Comparison of ENCODE assay signal across 8 mouse cellular contexts in the genomic region with DNA sequence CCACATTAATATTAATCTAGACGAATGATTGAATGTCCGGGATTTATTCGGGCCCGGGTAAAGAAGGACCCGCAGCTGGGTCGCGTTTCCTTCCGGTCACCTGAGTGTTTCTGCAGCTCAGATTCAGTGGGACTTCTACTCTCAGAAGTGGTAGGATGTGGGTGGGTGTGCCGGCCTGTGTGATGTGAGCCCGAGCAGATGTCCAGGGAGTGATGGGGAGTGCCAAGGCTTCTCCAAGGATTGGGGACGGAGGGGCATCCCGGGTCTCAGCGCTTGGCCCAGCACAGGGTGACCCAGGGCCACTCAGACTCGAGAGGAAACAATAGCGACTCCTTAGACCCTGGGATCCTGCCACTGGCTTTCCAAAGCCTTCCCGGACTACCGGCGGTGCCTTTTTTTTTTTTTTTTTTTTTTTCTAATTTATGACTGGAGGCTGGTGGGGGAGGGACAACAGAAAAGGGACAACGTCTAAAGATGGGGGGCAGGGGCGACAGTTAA. TPM values are rescaled to one million over a fixed set of nuclear protein-coding genes. Genes with fewer than 3 reads are reported as not detected.
DNase-seq lines count a peak whose midpoint lies in the region; ATAC-seq and TF ChIP-seq lines count a peak whose summit lies in the region.

Gene Slc1a2, plus strand, starts transcription at position 497 of the 498 bp plus-strand sequence.

- WGBS in liver, adult 2 months, result 3% methylated on average over 19 of the region's 20 CpGs
- WGBS in hindbrain, embryonic 11.5 days, result under 1% methylated on average over 20 of the region's 20 CpGs
- whole genome bisulfite sequencing in limb, embryonic 13.5 days, result under 1% methylated on average over 20 of the region's 20 CpGs
- WGBS in neural tube, embryonic 15.5 days, result 0% methylated on average over 20 of the region's 20 CpGs

- H3K4me2 ChIP-seq in hindbrain, embryonic 11.5 days (replicated peaks; ENCODE audit: low read depth, low read length), result peak within 1 kb of the TSS; percentile 89
- H3K4me2 ChIP-seq in limb, embryonic 13.5 days (replicated peaks), result peak within 1 kb of the TSS; percentile 96
- H3K4me2 ChIP-seq in neural tube, embryonic 15.5 days, result peak within 1 kb of the TSS; percentile 83

- ATAC-seq in hindbrain, embryonic 11.5 days (ENCODE audit: low FRiP score), result peak; percentile 63
- ATAC-seq in limb, embryonic 13.5 days (ENCODE audit: low FRiP score, low read depth), result peak; percentile 30; the same call in 1 of the 2 replicates
- peak; percentile 51 for ATAC-seq in neural tube, embryonic 15.5 days (ENCODE audit: low FRiP score)
- ATAC-seq in activated CD4-positive, CD25-positive, alpha-beta regulatory T cell, adult 4 months, result no peak

- no peaks in the 10 kb centered on the region for H3K4me1 ChIP-seq in liver, adult 2 months (ENCODE audit: control insufficient read depth, insufficient read depth, low read length)
- H3K4me1 ChIP-seq in hindbrain, embryonic 11.5 days (replicated peaks; ENCODE audit: control insufficient read depth, insufficient read depth, low read length), result peaks cover 7% of the 10 kb centered on the region
- H3K4me1 ChIP-seq in limb, embryonic 13.5 days, result peaks cover 17% of the 10 kb centered on the region
- peaks cover 51% of the 10 kb centered on the region for H3K4me1 ChIP-seq in neural tube, embryonic 15.5 days

- H3K36me3 ChIP-seq in liver, adult 2 months (ENCODE audit: control insufficient read depth, insufficient read depth, low read length), result no peaks in the 10 kb centered on the region
- H3K36me3 ChIP-seq in hindbrain, embryonic 11.5 days (ENCODE audit: control insufficient read depth, insufficient read depth, low read length), result no peaks in the 10 kb centered on the region
- no peaks in the 10 kb centered on the region for H3K36me3 ChIP-seq in limb, embryonic 13.5 days
- no peaks in the 10 kb centered on the region for H3K36me3 ChIP-seq in neural tube, embryonic 15.5 days

- H3K9me3 ChIP-seq in hindbrain, embryonic 11.5 days (ENCODE audit: control insufficient read depth, low read length), result no peaks in the 10 kb centered on the region
- no peaks in the 10 kb centered on the region for H3K9me3 ChIP-seq in limb, embryonic 13.5 days
- no peaks in the 10 kb centered on the region for H3K9me3 ChIP-seq in neural tube, embryonic 15.5 days (replicated peaks)

- no peaks in the 10 kb centered on the region for H3K79me2 ChIP-seq in liver, adult 2 months (ENCODE audit: control insufficient read depth, insufficient read depth, low read length)

- no peak for DNase-seq in liver, adult 2 months (ENCODE audit: extremely low read depth, low read depth, low spot score)
- no peak for DNase-seq in liver
- DNase-seq in embryo, embryonic 10 days (ENCODE audit: low spot score), result peak; percentile 35
- DNase-seq in hindbrain, embryonic 11.5 days (ENCODE audit: low spot score), result peak; percentile 63
- no peak for DNase-seq in adrenal gland, postnatal 10 days

- no peak within 1 kb of the TSS for H3K9ac ChIP-seq in liver, adult 2 months (ENCODE audit: low read depth, low read length)
- H3K9ac ChIP-seq in hindbrain, embryonic 11.5 days (ENCODE audit: low read depth, low read length), result peak within 1 kb of the TSS; percentile 85
- H3K9ac ChIP-seq in limb, embryonic 13.5 days, result peak within 1 kb of the TSS; percentile 70
- H3K9ac ChIP-seq in neural tube, embryonic 15.5 days (replicated peaks), result peak within 1 kb of the TSS; percentile 82

- peak within 1 kb of the TSS; percentile 41 for H3K4me3 ChIP-seq in liver, adult 2 months (ENCODE audit: insufficient read depth, low read depth, low read length)
- H3K4me3 ChIP-seq in hindbrain, embryonic 11.5 days (ENCODE audit: low read depth, low read length), result peak within 1 kb of the TSS; percentile 74
- peak within 1 kb of the TSS; percentile 67 for H3K4me3 ChIP-seq in limb, embryonic 13.5 days
- H3K4me3 ChIP-seq in neural tube, embryonic 15.5 days (replicated peaks), result peak within 1 kb of the TSS; percentile 66

- no peak within 1 kb of the TSS for H3K27ac ChIP-seq in liver, adult 2 months (replicated peaks; ENCODE audit: insufficient read depth, low read depth, low read length)
- peak within 1 kb of the TSS; percentile 89 for H3K27ac ChIP-seq in hindbrain, embryonic 11.5 days (ENCODE audit: low read depth, low read length)
- H3K27ac ChIP-seq in limb, embryonic 13.5 days, result no peak within 1 kb of the TSS
- peak within 1 kb of the TSS; percentile 96 for H3K27ac ChIP-seq in neural tube, embryonic 15.5 days (replicated peaks)

- no peak for TF ChIP-seq CTCF in liver, adult 2 months (IDR thresholded peaks at IDR 0.05; ENCODE audit: low read depth, low read length)

- H3K27me3 ChIP-seq in liver, adult 2 months (ENCODE audit: control insufficient read depth, insufficient read depth, low read length), result peaks cover 9% of the 10 kb centered on the region
- no peaks in the 10 kb centered on the region for H3K27me3 ChIP-seq in hindbrain, embryonic 11.5 days (ENCODE audit: control insufficient read depth, insufficient read depth, low read length)
- peaks cover 73% of the 10 kb centered on the region for H3K27me3 ChIP-seq in limb, embryonic 13.5 days
- no peaks in the 10 kb centered on the region for H3K27me3 ChIP-seq in neural tube, embryonic 15.5 days (replicated peaks)

- no peak for TF ChIP-seq POLR2A in liver, adult 2 months (IDR thresholded peaks at IDR 0.05; ENCODE audit: extremely low read depth, insufficient read depth, low read length)

RNA-seq across cellular contexts. Expression of gene Slc1a2, which starts in this region (rescaled TPM):
- 112 and 167 TPM in 2 replicates for total RNA-seq in liver, adult 2 months (2014; rRNA removed)
- 89.4 and 97.7 TPM in 2 replicates for polyA plus RNA-seq in liver, adult 2 months (2012; rRNA removed)
- 16.6 and 19.8 TPM in 2 replicates for polyA plus RNA-seq in hindbrain, embryonic 11.5 days (2014; fragmentation: Nextera tagmentation; extraction: Ambion mirVana)
- 1.0 TPM in 2 replicates for polyA plus RNA-seq in limb, embryonic 13.5 days (2015; fragmentation: Nextera tagmentation; extraction: Ambion mirVana)
- 19.6 and 22.3 TPM in 2 replicates for polyA plus RNA-seq in neural tube, embryonic 15.5 days (2015; fragmentation: Nextera tagmentation; extraction: Ambion mirVana)
- total RNA-seq in adrenal gland, postnatal 10 days (2021), result 1 to 10 TPM in 1 of 2 experiments, under 1 TPM in 1; 0.61 to 1.4 TPM
- not detected for polyA plus RNA-seq in activated CD4-positive, CD25-positive, alpha-beta regulatory T cell, adult 4 months (2017; shearing (Covaris generic))

Comparison
In these comparisons a context has a peak if more than half of its experiments do, and no peak if none do; other contexts are left out.
1. RNA of gene Slc1a2 (total RNA-seq): 112 to 167 TPM in liver, adult 2 months; 0.61 to 1.4 TPM in adrenal gland, postnatal 10 days; every median in the first group is over 10 times any median in the second.
2. DNase-seq: peak in embryo, embryonic 10 days (single experiment) and hindbrain, embryonic 11.5 days (single experiment); none in liver, adult 2 months (single experiment), liver (single experiment) and adrenal gland, postnatal 10 days (single experiment).
3. H3K27ac ChIP-seq: peak in hindbrain, embryonic 11.5 days (single experiment) and neural tube, embryonic 15.5 days (single experiment); none in liver, adult 2 months (single experiment) and limb, embryonic 13.5 days (single experiment).
4. Peak in every context shown above with its lines, with median percentiles within 50 percentile points of each other: H3K4me3 ChIP-seq and H3K4me2 ChIP-seq.